ENCODE assay signal across 9 mouse cellular contexts in the genomic region with DNA sequence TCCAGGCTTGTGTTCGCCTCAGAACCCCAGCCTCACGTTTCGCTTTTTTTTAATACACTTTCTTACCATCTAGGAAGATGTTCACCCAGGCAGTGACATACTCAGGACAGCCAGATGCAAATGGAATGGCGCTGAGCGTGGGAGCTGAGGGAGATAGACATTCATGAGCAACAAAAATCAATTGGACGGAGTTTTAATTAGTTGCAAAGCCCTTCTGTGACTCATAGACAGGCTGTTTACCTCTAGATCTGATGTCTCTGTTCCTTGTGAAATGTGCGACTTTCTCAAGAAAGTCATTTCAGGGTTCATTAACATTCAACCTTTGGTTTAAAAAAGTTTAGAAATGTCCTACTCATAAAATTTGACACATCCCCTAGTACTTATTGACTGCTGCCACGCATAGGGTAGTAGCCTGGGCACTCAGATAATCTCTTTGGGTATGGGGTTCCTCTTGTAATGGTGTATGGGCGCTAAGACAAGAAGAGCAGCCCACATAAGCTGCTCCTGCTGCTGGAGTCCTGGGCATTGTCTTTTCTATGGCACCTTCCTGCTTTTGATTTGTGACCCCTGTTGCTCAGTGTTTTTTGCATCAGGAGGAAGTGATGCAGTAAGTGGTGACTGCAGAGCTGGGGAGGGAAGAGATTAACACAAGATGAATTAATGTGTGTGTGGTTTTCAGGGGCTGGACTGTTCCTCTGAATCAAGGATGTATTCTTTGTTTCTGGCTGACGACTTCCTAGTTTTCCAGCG. TPM values are rescaled to one million over a fixed set of nuclear protein-coding genes. Genes with fewer than 3 reads are reported as not detected.
DNase-seq lines count a peak whose midpoint lies in the region; ATAC-seq lines count a peak whose summit lies in the region.
"Had no signal": no experiment of that assay in that cellular context is flagged by ENCODE, and none has a peak within 500 bp of the region (broad histone marks: within the 10 kb centered on the region; RNA-seq: fewer than 3 reads in every experiment).

No protein-coding gene starts in this region.

- H3K27me3 ChIP-seq in kidney, embryonic 15.5 days: no peaks in the 10 kb centered on the region
- H3K27me3 ChIP-seq in midbrain, embryonic 14.5 days (ENCODE audit: control insufficient read depth, insufficient read depth, low read length): no peaks in the 10 kb centered on the region
- no peaks in the 10 kb centered on the region for H3K27me3 ChIP-seq in limb, embryonic 10.5 days (ENCODE audit: low read depth, poor library complexity, severe bottlenecking)

- peaks cover 57% of the 10 kb centered on the region for H3K4me1 ChIP-seq in kidney, embryonic 15.5 days
- H3K4me1 ChIP-seq in midbrain, embryonic 14.5 days (ENCODE audit: control insufficient read depth, insufficient read depth, low read length): peaks cover 8% of the 10 kb centered on the region
- H3K4me1 ChIP-seq in limb, embryonic 10.5 days: peaks cover 25% of the 10 kb centered on the region

- no peak overlapping the region for H3K9ac ChIP-seq in kidney, embryonic 15.5 days
- no peak overlapping the region for H3K9ac ChIP-seq in midbrain, embryonic 14.5 days (replicated peaks; ENCODE audit: low read length)

- WGBS in kidney, embryonic 15.5 days: 40% methylated on average over 11 of the region's 11 CpGs
- WGBS in midbrain, embryonic 14.5 days: 21% methylated on average over 11 of the region's 11 CpGs
- WGBS in limb, embryonic 10.5 days: 67% methylated on average over 11 of the region's 11 CpGs

- no peaks in the 10 kb centered on the region for H3K9me3 ChIP-seq in kidney, embryonic 15.5 days (replicated peaks)
- H3K9me3 ChIP-seq in midbrain, embryonic 14.5 days (ENCODE audit: control insufficient read depth, low read length): no peaks in the 10 kb centered on the region
- no peaks in the 10 kb centered on the region for H3K9me3 ChIP-seq in limb, embryonic 10.5 days (replicated peaks)

- peak; percentile 47; the same call in 1 of the 2 replicates for ATAC-seq in kidney, embryonic 15.5 days (replicated peaks; ENCODE audit: low FRiP score)
- no peak for ATAC-seq in midbrain, embryonic 14.5 days (ENCODE audit: low FRiP score, low TSS enrichment)
- ATAC-seq: intestine, postnatal 0 days had no signal

- peak; percentile 45 for DNase-seq in kidney, adult 11 months
- no peak for DNase-seq in kidney, adult 18-20 months
- peak; percentile 32 for DNase-seq in T-cell, adult 2 months (ENCODE audit: low spot score)
- DNase-seq in midbrain, embryonic 14.5 days: peak; percentile 18
- no peak for DNase-seq in limb, embryonic 10.5 days (ENCODE audit: low spot score)
- DNase-seq in retina, postnatal 1 day: no peak
- DNase-seq in thymus, postnatal 4 days: no peak

- H3K36me3 ChIP-seq in kidney, embryonic 15.5 days: no peaks in the 10 kb centered on the region
- no peaks in the 10 kb centered on the region for H3K36me3 ChIP-seq in midbrain, embryonic 14.5 days (ENCODE audit: control insufficient read depth, insufficient read depth, low read length)
- H3K36me3 ChIP-seq in limb, embryonic 10.5 days: no peaks in the 10 kb centered on the region

- 0 out of 2 replicates have a peak overlapping the region, but pooled peaks have one; percentile 19 for H3K4me2 ChIP-seq in kidney, embryonic 15.5 days
- no peak overlapping the region for H3K4me2 ChIP-seq in midbrain, embryonic 14.5 days (ENCODE audit: low read length)

- H3K4me3 ChIP-seq in kidney, embryonic 15.5 days (replicated peaks): no peak overlapping the region
- no peak overlapping the region for H3K4me3 ChIP-seq in midbrain, embryonic 14.5 days (replicated peaks; ENCODE audit: low read depth, low read length)
- H3K4me3 ChIP-seq in limb, embryonic 10.5 days: no peak overlapping the region

- H3K27ac ChIP-seq in kidney, embryonic 15.5 days: peak overlapping the region; percentile 82
- no peak overlapping the region for H3K27ac ChIP-seq in midbrain, embryonic 14.5 days (replicated peaks; ENCODE audit: low read depth, low read length)
- no peak overlapping the region for H3K27ac ChIP-seq in limb, embryonic 10.5 days

RNA-seq across cellular contexts. Expression of gene Crim1, which starts 46.8 kb away (rescaled TPM):
- 6.2 and 6.5 TPM in 2 replicates for polyA plus RNA-seq in kidney, embryonic 15.5 days (2015; fragmentation: Nextera tagmentation; extraction: Ambion mirVana)
- polyA plus RNA-seq in midbrain, embryonic 14.5 days (2014; fragmentation: Nextera tagmentation; extraction: Ambion mirVana): 11.9 and 13.6 TPM in 2 replicates
- 1.8 and 2.2 TPM in 2 replicates for polyA plus RNA-seq in limb, embryonic 10.5 days (2016; fragmentation: Nextera tagmentation; extraction: Ambion mirVana)

Comparison
In these comparisons a context has a peak if more than half of its experiments do, and no peak if none do; other contexts are left out.
1. DNase-seq: peak in kidney, adult 11 months (single experiment), T-cell, adult 2 months (single experiment) and midbrain, embryonic 14.5 days (single experiment); none in kidney, adult 18-20 months (single experiment), limb, embryonic 10.5 days (single experiment), retina, postnatal 1 day (single experiment) and thymus, postnatal 4 days (single experiment).